In genomic region chr10:24777916-24778642, GRCm38 (mm10) we compare ENCODE assay signal across 9 mouse cellular contexts.
DNase-seq lines count a peak whose midpoint lies in the region; ATAC-seq and TF ChIP-seq lines count a peak whose summit lies in the region.
"Had no signal": no experiment of that assay in that cellular context is flagged by ENCODE, and none has a peak within 500 bp of the region (broad histone marks: within the 10 kb centered on the region; RNA-seq: fewer than 3 reads in every experiment).

No protein-coding gene starts in this region.

- H3K4me1 ChIP-seq in heart, embryonic 11.5 days (ENCODE audit: control insufficient read depth, insufficient read depth, low read length): 0 out of 2 replicates have a peak, but pooled peaks cover 2% of the 10 kb centered on the region
- peaks cover 9% of the 10 kb centered on the region for H3K4me1 ChIP-seq in olfactory bulb, adult 2 months (ENCODE audit: control insufficient read depth, insufficient read depth, low read length)

- no peak overlapping the region for H3K27ac ChIP-seq in heart, embryonic 11.5 days (ENCODE audit: low read depth, low read length)
- 0 out of 2 replicates have a peak overlapping the region, but pooled peaks have one; percentile 2 for H3K27ac ChIP-seq in olfactory bulb, adult 2 months (ENCODE audit: insufficient read depth, low read depth, low read length)

- TF ChIP-seq CTCF in olfactory bulb, adult 2 months (IDR thresholded peaks at IDR 0.05; ENCODE audit: insufficient read depth, low read depth, low read length): no peak

- TF ChIP-seq POLR2A in olfactory bulb, adult 2 months (IDR thresholded peaks at IDR 0.05; ENCODE audit: insufficient read depth, low read depth, low read length): no peak

- H3K4me2 ChIP-seq in heart, embryonic 11.5 days: no peak overlapping the region

- H3K9ac ChIP-seq in heart, embryonic 11.5 days (ENCODE audit: low read depth, low read length): no peak overlapping the region

- no peak for ATAC-seq in heart, embryonic 11.5 days (replicated peaks; ENCODE audit: insufficient number of reproducible peaks, low FRiP score, low TSS enrichment)
- no peak for ATAC-seq in inflammation-experienced regulatory T-cells, adult 6 months

- no peaks in the 10 kb centered on the region for H3K36me3 ChIP-seq in heart, embryonic 11.5 days (ENCODE audit: control insufficient read depth, insufficient read depth, low read length)

- WGBS in heart, embryonic 11.5 days (ENCODE audit: insufficient replicate concordance): 78% methylated on average over 14 of the region's 14 CpGs
- WGBS in olfactory bulb, adult 2 months: 52% methylated on average over 14 of the region's 14 CpGs

- no peak overlapping the region for H3K4me3 ChIP-seq in heart, embryonic 11.5 days (ENCODE audit: low read depth, low read length)
- H3K4me3 ChIP-seq in olfactory bulb, adult 2 months (ENCODE audit: insufficient read depth, low read depth, low read length): no peak overlapping the region

- H3K27me3 ChIP-seq in heart, embryonic 11.5 days (ENCODE audit: control insufficient read depth, insufficient read depth, low read length): no peaks in the 10 kb centered on the region
- H3K27me3 ChIP-seq: CH12.LX had no signal

- H3K9me3 ChIP-seq in heart, embryonic 11.5 days (replicated peaks; ENCODE audit: control insufficient read depth, low read length): no peaks in the 10 kb centered on the region

- DNase-seq in heart, adult 18-20 months: peak; percentile 62 to 65
- DNase-seq in gastrocnemius, postnatal 10 days: peak; percentile 63
- peak; percentile 32 for DNase-seq in kidney, adult 9 months
- no peak for DNase-seq in layer of hippocampus, adult 9-10 months (ENCODE audit: low spot score)
- DNase-seq in layer of hippocampus, adult 18-20 months (ENCODE audit: low spot score in 2 of 2): no peak

Comparison
In these comparisons a context has a peak if more than half of its experiments do, and no peak if none do; other contexts are left out.
1. DNase-seq: peak in heart, adult 18-20 months (2 of 2), gastrocnemius, postnatal 10 days (single experiment) and kidney, adult 9 months (single experiment); none in layer of hippocampus, adult 9-10 months (single experiment) and layer of hippocampus, adult 18-20 months (0 of 2).